Mouse (Mus musculus): ENCODE results near the gene Sptb. TPM values are rescaled to one million over a fixed set of nuclear protein-coding genes. Genes with fewer than 3 reads are reported as not detected.

The Sptb gene
- polyA plus RNA-seq, 1 experiment from 2014 or later, result 0.39 TPM

GRCm38 (mm10) chr12:76596292-76597023 is 113.9 kb downstream of the Sptb start:
- Histone ChIP-seq H3K27ac (no peak overlapping the region), H3K4me2 (no peak overlapping the region), H3K36me3 (ENCODE audit: poor library complexity, severe bottlenecking) (no peaks in the 10 kb centered on the region), H3K4me1 (peaks cover 15% of the 10 kb centered on the region), H3K27me3 (0 out of 2 replicates have a peak, but pooled peaks cover 4% of the 10 kb centered on the region), H3K4me3 (no peak overlapping the region), H3K9me3 (replicated peaks) (no peaks in the 10 kb centered on the region), H3K9ac (no peak overlapping the region)
- WGBS, result 55% methylated on average over 15 of the region's 15 CpGs
- peak; percentile 51 for ATAC-seq

GRCm38 (mm10) chr12:76595830-76596229 is 114.5 kb downstream of the Sptb start:
- no peak overlapping the region for H3K9ac ChIP-seq
- no peak overlapping the region for H3K27ac ChIP-seq
- no peak overlapping the region for H3K4me2 ChIP-seq
- H3K4me1 ChIP-seq, result peaks cover 15% of the 10 kb centered on the region
- no peaks in the 10 kb centered on the region for H3K36me3 ChIP-seq (ENCODE audit: poor library complexity, severe bottlenecking)
- H3K27me3 ChIP-seq, result 0 out of 2 replicates have a peak, but pooled peaks cover 4% of the 10 kb centered on the region
- ATAC-seq, result no peak
- no peak overlapping the region for H3K4me3 ChIP-seq
- WGBS, result 69% methylated on average over 2 of the region's 2 CpGs
- no peaks in the 10 kb centered on the region for H3K9me3 ChIP-seq (replicated peaks)

GRCm38 (mm10) chr12:76594556-76594955 is 115.8 kb downstream of the Sptb start:
- WGBS, result 52% methylated on average over 3 of the region's 3 CpGs

GRCm38 (mm10) chr12:76593839-76594322 is 116.5 kb downstream of the Sptb start:
- H3K9ac ChIP-seq, result peak overlapping the region; percentile 34; the same call in 1 of the 2 replicates
- H3K4me3 ChIP-seq, result no peak overlapping the region
- H3K9me3 ChIP-seq (replicated peaks), result no peaks in the 10 kb centered on the region
- peak overlapping the region; percentile 19; the same call in 1 of the 2 replicates for H3K27ac ChIP-seq
- H3K4me2 ChIP-seq, result no peak overlapping the region
- peak; percentile 41 for ATAC-seq
- H3K27me3 ChIP-seq, result 0 out of 2 replicates have a peak, but pooled peaks cover 4% of the 10 kb centered on the region
- WGBS, result 6% methylated on average over 7 of the region's 7 CpGs
- no peaks in the 10 kb centered on the region for H3K36me3 ChIP-seq (ENCODE audit: poor library complexity, severe bottlenecking)
- H3K4me1 ChIP-seq, result peaks cover 15% of the 10 kb centered on the region

More at GRCm38 (mm10) chr12:76594556-76594955, 115.8 kb downstream of the Sptb start:
- H3K27ac ChIP-seq, result peak overlapping the region; percentile 19; the same call in 1 of the 2 replicates
- no peak for ATAC-seq
- no peak overlapping the region for H3K4me2 ChIP-seq
- no peak overlapping the region for H3K4me3 ChIP-seq
- 0 out of 2 replicates have a peak, but pooled peaks cover 4% of the 10 kb centered on the region for H3K27me3 ChIP-seq
- H3K4me1 ChIP-seq, result peaks cover 15% of the 10 kb centered on the region
- 0 out of 2 replicates have a peak overlapping the region, but pooled peaks have one; percentile 34 for H3K9ac ChIP-seq
- no peaks in the 10 kb centered on the region for H3K36me3 ChIP-seq (ENCODE audit: poor library complexity, severe bottlenecking)
- H3K9me3 ChIP-seq (replicated peaks), result no peaks in the 10 kb centered on the region

- no peaks in the 10 kb centered on the region for H3K36me3 ChIP-seq (ENCODE audit: poor library complexity, severe bottlenecking)
- no peak for ATAC-seq
- H3K4me3 ChIP-seq, result no peak overlapping the region
- H3K4me2 ChIP-seq, result no peak overlapping the region
- H3K4me1 ChIP-seq, result peaks cover 15% of the 10 kb centered on the region
- H3K9ac ChIP-seq, result no peak overlapping the region
- no peaks in the 10 kb centered on the region for H3K9me3 ChIP-seq (replicated peaks)
- 82% methylated on average over 6 of the region's 6 CpGs for WGBS
- H3K27ac ChIP-seq, result no peak overlapping the region
- 0 out of 2 replicates have a peak, but pooled peaks cover 4% of the 10 kb centered on the region for H3K27me3 ChIP-seq
These were observed 117.1 kb downstream of the Sptb start for GRCm38 (mm10) chr12:76593254-76593653.

GRCm38 (mm10) chr12:76592213-76592612 is 118.1 kb downstream of the Sptb start:
- Histone ChIP-seq H3K27me3 (0 out of 2 replicates have a peak, but pooled peaks cover 4% of the 10 kb centered on the region), H3K4me1 (peaks cover 15% of the 10 kb centered on the region), H3K27ac (no peak overlapping the region), H3K36me3 (ENCODE audit: poor library complexity, severe bottlenecking) (no peaks in the 10 kb centered on the region), H3K4me3 (no peak overlapping the region), H3K9ac (no peak overlapping the region), H3K4me2 (no peak overlapping the region), H3K9me3 (replicated peaks) (no peaks in the 10 kb centered on the region)
- ATAC-seq, result no peak
- WGBS, result 43% methylated on average over 1 of the region's 1 CpGs

- no peak overlapping the region for H3K27ac ChIP-seq
- H3K9ac ChIP-seq, result no peak overlapping the region
- no peak overlapping the region for H3K4me3 ChIP-seq
- 0 out of 2 replicates have a peak, but pooled peaks cover 4% of the 10 kb centered on the region for H3K27me3 ChIP-seq
- no peak overlapping the region for H3K4me2 ChIP-seq
- ATAC-seq, result no peak
- 72% methylated on average over 3 of the region's 3 CpGs for WGBS
- peaks cover 15% of the 10 kb centered on the region for H3K4me1 ChIP-seq
- no peaks in the 10 kb centered on the region for H3K36me3 ChIP-seq (ENCODE audit: poor library complexity, severe bottlenecking)
- no peaks in the 10 kb centered on the region for H3K9me3 ChIP-seq (replicated peaks)
These were observed 119.3 kb downstream of the Sptb start for GRCm38 (mm10) chr12:76591037-76591436.

- WGBS, result 81% methylated on average over 6 of the region's 6 CpGs
These were observed 120.8 kb downstream of the Sptb start for GRCm38 (mm10) chr12:76589531-76589930.

GRCm38 (mm10) chr12:76587357-76587756 is 123.0 kb downstream of the Sptb start:
- Histone ChIP-seq H3K27me3 (no peaks in the 10 kb centered on the region), H3K4me3 (no peak overlapping the region), H3K4me2 (no peak overlapping the region), H3K9ac (no peak overlapping the region), H3K36me3 (ENCODE audit: poor library complexity, severe bottlenecking) (no peaks in the 10 kb centered on the region), H3K4me1 (peaks cover 6% of the 10 kb centered on the region), H3K9me3 (replicated peaks) (no peaks in the 10 kb centered on the region), H3K27ac (no peak overlapping the region)
- WGBS, result 71% methylated on average over 11 of the region's 11 CpGs
- no peak for ATAC-seq

More at GRCm38 (mm10) chr12:76589531-76589930, 120.8 kb downstream of the Sptb start:
- Histone ChIP-seq H3K4me3 (no peak overlapping the region), H3K36me3 (ENCODE audit: poor library complexity, severe bottlenecking) (no peaks in the 10 kb centered on the region), H3K4me2 (no peak overlapping the region), H3K4me1 (peaks cover 12% of the 10 kb centered on the region), H3K9me3 (replicated peaks) (no peaks in the 10 kb centered on the region), H3K27me3 (no peaks in the 10 kb centered on the region), H3K9ac (no peak overlapping the region), H3K27ac (no peak overlapping the region)
- ATAC-seq, result no peak

GRCm38 (mm10) chr12:76585028-76585427 is 125.3 kb downstream of the Sptb start:
- Histone ChIP-seq H3K27me3 (no peaks in the 10 kb centered on the region), H3K4me3 (no peak overlapping the region), H3K9ac (no peak overlapping the region), H3K36me3 (ENCODE audit: poor library complexity, severe bottlenecking) (no peaks in the 10 kb centered on the region), H3K4me1 (peaks cover 6% of the 10 kb centered on the region), H3K4me2 (no peak overlapping the region), H3K27ac (no peak overlapping the region), H3K9me3 (replicated peaks) (no peaks in the 10 kb centered on the region)
- no peak for ATAC-seq

GRCm38 (mm10) chr12:76583454-76583853 is 126.9 kb downstream of the Sptb start:
- Histone ChIP-seq H3K4me1 (peaks cover 6% of the 10 kb centered on the region), H3K4me3 (no peak overlapping the region), H3K9ac (no peak overlapping the region), H3K9me3 (replicated peaks) (no peaks in the 10 kb centered on the region), H3K27me3 (no peaks in the 10 kb centered on the region), H3K27ac (no peak overlapping the region), H3K36me3 (ENCODE audit: poor library complexity, severe bottlenecking) (no peaks in the 10 kb centered on the region), H3K4me2 (no peak overlapping the region)
- no peak for ATAC-seq
- WGBS, result 91% methylated on average over 7 of the region's 7 CpGs

GRCm38 (mm10) chr12:76582841-76583240 is 127.5 kb downstream of the Sptb start:
- Histone ChIP-seq H3K9ac (no peak overlapping the region), H3K4me1 (peaks cover 6% of the 10 kb centered on the region), H3K36me3 (ENCODE audit: poor library complexity, severe bottlenecking) (no peaks in the 10 kb centered on the region), H3K27ac (no peak overlapping the region), H3K4me3 (no peak overlapping the region), H3K4me2 (no peak overlapping the region), H3K9me3 (replicated peaks) (no peaks in the 10 kb centered on the region), H3K27me3 (no peaks in the 10 kb centered on the region)
- peak; percentile 45; the same call in 1 of the 2 replicates for ATAC-seq
- 34% methylated on average over 6 of the region's 6 CpGs for WGBS

Measured in forebrain, embryonic 13.5 days (tissue).